Mouse (Mus musculus) olfactory bulb, adult 2 months (tissue): ENCODE measurements around the gene Kifc5b. TPM values are rescaled to one million over a fixed set of nuclear protein-coding genes. Genes with fewer than 3 reads are reported as not detected.

Experiments
- H3K27ac ChIP-seq: fragments of 200-500 bp; 2 replicates; pipeline ENCODE4 v1.5.1; 2012; ENCODE audit warnings: low read depth, low read length; ENCODE audit not compliant: insufficient read depth
- H3K4me1 ChIP-seq: fragments of 200-500 bp; 2 replicates; pipeline ENCODE4 v1.6.1; 2012; ENCODE audit warnings: low read length; ENCODE audit not compliant: control insufficient read depth, insufficient read depth
- H3K4me3 ChIP-seq: fragments of 200-500 bp; 2 replicates; pipeline ENCODE4 v1.5.1; 2012; ENCODE audit warnings: mild to moderate bottlenecking, low read depth, low read length, moderate library complexity; ENCODE audit not compliant: insufficient read depth
- CTCF ChIP-seq: fragments of 200-500 bp; IDR thresholded peaks from 2 replicates; pipeline ENCODE4 v1.5.1; 2012; ENCODE audit warnings: low read depth, mild to moderate bottlenecking, low read length, moderate library complexity; ENCODE audit not compliant: insufficient read depth
- POLR2A ChIP-seq: fragments of 200-500 bp; IDR thresholded peaks from 2 replicates; pipeline ENCODE4 v1.6.1; 2012; ENCODE audit warnings: mild to moderate bottlenecking, low read depth, low read length, moderate library complexity; ENCODE audit not compliant: insufficient read depth
- WGBS: fragments of 180-500 bp; shearing (Covaris S2); methylation state at CpG from one replicate; pipeline ENCODE4 v1.1.7; 2018; 5-methylcytosine and 5-hydroxymethylcytosine counted together
- polyA plus RNA-seq: library from polyadenylated mRNA; stranded (reverse); fragments of >200 nt; gene quantifications from 2 replicates; pipeline ENCODE4 v1.2.4, GENCODE M21; 2012; ENCODE audit warnings: low replicate concordance; ENCODE audit not compliant: missing spikeins, insufficient read depth, insufficient read length

Kifc5b gene
- polyA plus RNA-seq, 1 experiment, result not detected

DNA sequence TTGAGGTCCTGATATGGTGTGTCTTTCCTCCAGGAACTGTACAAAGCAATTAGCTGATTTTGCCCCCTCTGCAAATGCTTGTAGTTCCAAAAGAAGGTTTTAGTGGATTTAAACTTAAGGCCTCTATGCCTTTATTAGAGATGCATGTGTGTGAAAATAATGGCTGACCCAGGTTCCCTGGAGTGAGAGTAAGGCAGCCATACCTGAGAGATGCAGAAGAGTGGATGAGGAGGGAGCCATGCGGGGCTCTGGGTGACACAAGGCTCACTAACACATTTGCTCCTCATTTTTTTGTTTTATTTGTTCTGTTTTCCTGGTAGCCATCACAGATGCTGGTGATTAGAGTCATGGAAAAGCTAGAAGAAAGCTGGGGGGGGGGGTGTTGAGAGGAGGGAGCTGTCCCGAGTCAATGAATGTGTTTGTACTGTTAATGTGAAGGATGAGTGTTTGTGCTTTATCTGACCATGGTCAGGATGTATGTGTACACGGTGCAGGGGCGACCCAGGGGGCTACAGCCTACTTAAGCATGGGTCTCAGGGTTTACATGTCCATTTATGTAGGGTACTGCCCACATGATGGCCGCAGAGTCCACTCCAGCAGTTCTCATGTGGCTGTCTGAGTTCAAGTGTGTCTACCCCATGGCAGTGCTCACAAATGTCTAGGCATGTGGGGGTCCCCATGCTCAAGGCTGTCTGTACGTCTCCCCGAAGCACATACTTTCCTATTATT, 33.8 kb downstream of the Kifc5b start:
- H3K4me3 ChIP-seq, result peak overlapping the region; percentile 77
- WGBS, result 12% methylated on average over 7 of the region's 7 CpGs
- peaks cover 59% of the 10 kb centered on the region for H3K4me1 ChIP-seq
- TF ChIP-seq POLR2A (no peak), CTCF (no peak)
- peak overlapping the region; percentile 82 for H3K27ac ChIP-seq

- peak overlapping the region; percentile 65 for H3K4me3 ChIP-seq
- H3K27ac ChIP-seq, result peak overlapping the region; percentile 96
- WGBS, result under 1% methylated on average over 11 of the region's 11 CpGs
- peaks cover 52% of the 10 kb centered on the region for H3K4me1 ChIP-seq
- TF ChIP-seq POLR2A (peak; percentile 29; the same call in 1 of the 2 replicates), CTCF (no peak)
Measured at GRCm38 (mm10) chr17:26951406-26951805, 34.5 kb downstream of the Kifc5b start.

GRCm38 (mm10) chr17:26951952-26952877, 35.3 kb downstream of the Kifc5b start:
- TF ChIP-seq CTCF (no peak), POLR2A (peak; percentile 10; the same call in 1 of the 2 replicates)
- peak overlapping the region; percentile 65 for H3K4me3 ChIP-seq
- H3K4me1 ChIP-seq, result peaks cover 52% of the 10 kb centered on the region
- peak overlapping the region; percentile 96 for H3K27ac ChIP-seq
- 13% methylated on average over 23 of the region's 23 CpGs for WGBS

GRCm38 (mm10) chr17:26953201-26953600, 36.3 kb downstream of the Kifc5b start:
- WGBS, result 18% methylated on average over 6 of the region's 6 CpGs
- Histone ChIP-seq H3K4me1 (peaks cover 56% of the 10 kb centered on the region), H3K27ac (peak overlapping the region; percentile 96), H3K4me3 (peak overlapping the region; percentile 65)
- TF ChIP-seq CTCF (no peak), POLR2A (no peak)

DNA sequence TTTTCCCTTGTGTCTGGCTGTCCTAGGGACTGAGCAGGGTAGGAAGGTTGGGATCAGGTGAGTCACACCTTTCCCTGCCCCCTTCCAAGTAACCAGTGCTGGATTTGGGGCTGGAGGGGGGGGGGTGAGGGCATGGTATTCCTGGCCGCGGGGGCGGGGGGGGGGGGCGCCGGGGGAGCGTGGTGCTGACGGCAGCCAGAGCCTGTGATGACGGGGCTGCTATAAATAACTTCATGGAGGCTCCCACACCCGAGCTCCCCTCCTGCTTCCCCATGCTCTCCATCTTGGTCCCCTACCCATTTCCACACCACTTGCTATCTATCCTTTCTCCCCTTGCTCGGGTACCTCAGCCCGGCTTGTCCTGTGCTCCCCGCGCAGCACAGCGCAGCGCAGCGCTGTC, 36.8 kb downstream of the Kifc5b start:
- H3K27ac ChIP-seq, result peak overlapping the region; percentile 96

DNA sequence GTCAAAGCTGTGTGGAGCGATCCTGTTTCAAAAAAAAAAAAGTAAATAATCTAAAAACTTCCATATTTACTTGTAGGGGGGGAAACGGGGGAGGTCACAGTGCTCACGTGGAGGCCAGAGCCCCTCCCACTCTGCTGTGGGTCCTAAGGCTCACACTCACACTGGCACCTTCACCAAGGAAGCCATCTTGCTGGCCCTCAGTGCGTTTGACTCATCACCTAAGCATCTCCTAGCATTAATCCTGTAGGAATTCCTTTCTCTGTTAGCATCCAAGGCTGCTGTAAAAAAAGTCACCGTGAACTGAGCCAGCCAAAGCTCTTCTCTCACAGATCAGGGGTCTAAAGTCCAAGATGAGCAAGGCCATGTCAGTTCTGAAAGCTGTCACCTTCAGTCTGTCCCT, 39.4 kb downstream of the Kifc5b start:
- 65% methylated on average over 5 of the region's 5 CpGs for WGBS
- no peak overlapping the region for H3K4me3 ChIP-seq
- H3K27ac ChIP-seq, result 0 out of 2 replicates have a peak overlapping the region, but pooled peaks have one; percentile 12
- TF ChIP-seq POLR2A (no peak), CTCF (no peak)
- peaks cover 74% of the 10 kb centered on the region for H3K4me1 ChIP-seq

More for the DNA sequence above, 36.8 kb downstream of the Kifc5b start:
- WGBS, result 21% methylated on average over 13 of the region's 16 CpGs
- TF ChIP-seq CTCF (no peak), POLR2A (no peak)
- Histone ChIP-seq H3K4me1 (peaks cover 61% of the 10 kb centered on the region), H3K4me3 (peak overlapping the region; percentile 65)

GRCm38 (mm10) chr17:26956895-26957294, 40.0 kb downstream of the Kifc5b start:
- TF ChIP-seq POLR2A, result no peak
- TF ChIP-seq CTCF, result no peak
- H3K27ac ChIP-seq, result no peak overlapping the region
- H3K4me3 ChIP-seq, result no peak overlapping the region
- WGBS, result 88% methylated on average over 18 of the region's 18 CpGs
- peaks cover 77% of the 10 kb centered on the region for H3K4me1 ChIP-seq

GRCm38 (mm10) chr17:26957872-26958271, 41.0 kb downstream of the Kifc5b start:
- 89% methylated on average over 5 of the region's 5 CpGs for WGBS
- Histone ChIP-seq H3K4me1 (peaks cover 70% of the 10 kb centered on the region), H3K27ac (no peak overlapping the region), H3K4me3 (no peak overlapping the region)
- TF ChIP-seq POLR2A, result no peak
- no peak for TF ChIP-seq CTCF

GRCm38 (mm10) chr17:26958880-26959279, 42.0 kb downstream of the Kifc5b start:
- WGBS, result 40% methylated on average over 5 of the region's 5 CpGs
- TF ChIP-seq CTCF (no peak), POLR2A (no peak)
- H3K27ac ChIP-seq, result peak overlapping the region; percentile 72
- no peak overlapping the region for H3K4me3 ChIP-seq
- H3K4me1 ChIP-seq, result peaks cover 63% of the 10 kb centered on the region
